Mouse (Mus musculus): ENCODE measurements around the gene Ptprr. TPM values are rescaled to one million over a fixed set of nuclear protein-coding genes. Genes with fewer than 3 reads are reported as not detected.

Gene Ptprr
- total RNA-seq, 2 experiments from 2014 or later, result 2.0 TPM; not detected in 1

GRCm38 (mm10) chr10:116113867-116114474 is 96.0 kb downstream of the Ptprr start, which contains the start of gene 4933416C03Rik:
4933416C03Rik (minus strand) TSS chr10:116113917.
- no peak for ATAC-seq (replicated peaks; ENCODE audit: poor library complexity, severe bottlenecking)

- ATAC-seq (replicated peaks; ENCODE audit: poor library complexity, severe bottlenecking), result no peak
Observed at GRCm38 (mm10) chr10:116115881-116116677, 98.1 kb downstream of the Ptprr start.

- no peak for ATAC-seq (replicated peaks; ENCODE audit: poor library complexity, severe bottlenecking)
Observed at GRCm38 (mm10) chr10:116117060-116117459, 99.0 kb downstream of the Ptprr start.

GRCm38 (mm10) chr10:116121463-116121862 is 103.5 kb downstream of the Ptprr start:
- peak; percentile 94 for ATAC-seq (replicated peaks; ENCODE audit: poor library complexity, severe bottlenecking)

- ATAC-seq (replicated peaks; ENCODE audit: poor library complexity, severe bottlenecking), result no peak
Observed at GRCm38 (mm10) chr10:116123808-116124207, 105.8 kb downstream of the Ptprr start.

GRCm38 (mm10) chr10:116125364-116125763 is 107.4 kb downstream of the Ptprr start:
- ATAC-seq (replicated peaks; ENCODE audit: poor library complexity, severe bottlenecking), result no peak

- no peak for ATAC-seq (replicated peaks; ENCODE audit: poor library complexity, severe bottlenecking)
Observed at GRCm38 (mm10) chr10:116130401-116130800, 112.4 kb downstream of the Ptprr start.

GRCm38 (mm10) chr10:116131223-116131622 is 113.2 kb downstream of the Ptprr start:
- peak; percentile 96 for ATAC-seq (replicated peaks; ENCODE audit: poor library complexity, severe bottlenecking)

- ATAC-seq (replicated peaks; ENCODE audit: poor library complexity, severe bottlenecking), result no peak
Observed at GRCm38 (mm10) chr10:116132233-116132632, 114.2 kb downstream of the Ptprr start.

GRCm38 (mm10) chr10:116135187-116135586 is 117.2 kb downstream of the Ptprr start:
- peak; percentile 69 for ATAC-seq (replicated peaks; ENCODE audit: poor library complexity, severe bottlenecking)

GRCm38 (mm10) chr10:116140226-116140625 is 122.2 kb downstream of the Ptprr start:
- no peak for ATAC-seq (replicated peaks; ENCODE audit: poor library complexity, severe bottlenecking)

GRCm38 (mm10) chr10:116143684-116144083 is 125.7 kb downstream of the Ptprr start:
- no peak for ATAC-seq (replicated peaks; ENCODE audit: poor library complexity, severe bottlenecking)

GRCm38 (mm10) chr10:116146091-116146490 is 128.1 kb downstream of the Ptprr start:
- ATAC-seq (replicated peaks; ENCODE audit: poor library complexity, severe bottlenecking), result no peak

GRCm38 (mm10) chr10:116154707-116155106 is 136.7 kb downstream of the Ptprr start:
- peak; percentile 60 for ATAC-seq (replicated peaks; ENCODE audit: poor library complexity, severe bottlenecking)

- ATAC-seq (replicated peaks; ENCODE audit: poor library complexity, severe bottlenecking), result peak; percentile 97
Observed at GRCm38 (mm10) chr10:116156699-116157098, 138.7 kb downstream of the Ptprr start.

- peak; percentile 97 for ATAC-seq (replicated peaks; ENCODE audit: poor library complexity, severe bottlenecking)
Observed at GRCm38 (mm10) chr10:116162338-116162737, 144.3 kb downstream of the Ptprr start.

- ATAC-seq (replicated peaks; ENCODE audit: poor library complexity, severe bottlenecking), result peak; percentile 52
Observed at GRCm38 (mm10) chr10:116175324-116175883, 157.4 kb downstream of the Ptprr start.

- peak; percentile 67 for ATAC-seq (replicated peaks; ENCODE audit: poor library complexity, severe bottlenecking)
Observed at GRCm38 (mm10) chr10:116177390-116178179, 159.6 kb downstream of the Ptprr start.

GRCm38 (mm10) chr10:116181235-116181634 is 163.2 kb downstream of the Ptprr start:
- ATAC-seq (replicated peaks; ENCODE audit: poor library complexity, severe bottlenecking), result peak; percentile 91

GRCm38 (mm10) chr10:116182221-116182620 is 164.2 kb downstream of the Ptprr start:
- ATAC-seq (replicated peaks; ENCODE audit: poor library complexity, severe bottlenecking), result no peak
